Mouse (Mus musculus): ENCODE data around the gene Cfap61.
A peak's percentile ranks its signal among the peaks of the same experiment; 100 is the strongest.

Gene Cfap61

GRCm38 (mm10) chr2:146077117-146077516 is 142.5 kb downstream of the Cfap61 start:
- no peak for DNase-seq (ENCODE audit: low read depth in 1 of 2, low spot score in 2 of 2)

- DNase-seq (ENCODE audit: low read depth in 1 of 2, low spot score in 2 of 2) = no peak
Observed at GRCm38 (mm10) chr2:146080282-146080681, 145.7 kb downstream of the Cfap61 start.

GRCm38 (mm10) chr2:146083326-146083871 is 148.8 kb downstream of the Cfap61 start:
- no peak for DNase-seq (ENCODE audit: low read depth in 1 of 2, low spot score in 2 of 2)

- no peak for DNase-seq (ENCODE audit: low read depth in 1 of 2, low spot score in 2 of 2)
Observed at GRCm38 (mm10) chr2:146087411-146087810, 152.8 kb downstream of the Cfap61 start.

GRCm38 (mm10) chr2:146089157-146089692 is 154.6 kb downstream of the Cfap61 start:
- no peak for DNase-seq (ENCODE audit: low read depth in 1 of 2, low spot score in 2 of 2)

GRCm38 (mm10) chr2:146097532-146097931 is 162.9 kb downstream of the Cfap61 start:
- no peak for DNase-seq (ENCODE audit: low read depth in 1 of 2, low spot score in 2 of 2)

GRCm38 (mm10) chr2:146098853-146099717 is 164.5 kb downstream of the Cfap61 start:
- DNase-seq (ENCODE audit: low read depth in 1 of 2, low spot score in 2 of 2) = no peak

GRCm38 (mm10) chr2:146099838-146100237 is 165.3 kb downstream of the Cfap61 start:
- DNase-seq (ENCODE audit: low read depth in 1 of 2, low spot score in 2 of 2) = peak in 1 of 2 experiments; percentile 11

GRCm38 (mm10) chr2:146100489-146101060 is 166.0 kb downstream of the Cfap61 start:
- no peak for DNase-seq (ENCODE audit: low read depth in 1 of 2, low spot score in 2 of 2)

- no peak for DNase-seq (ENCODE audit: low read depth in 1 of 2, low spot score in 2 of 2)
Observed at GRCm38 (mm10) chr2:146102600-146102999, 168.0 kb downstream of the Cfap61 start.

GRCm38 (mm10) chr2:146105341-146105740 is 170.8 kb downstream of the Cfap61 start:
- no peak for DNase-seq (ENCODE audit: low read depth in 1 of 2, low spot score in 2 of 2)

GRCm38 (mm10) chr2:146107980-146108379 is 173.4 kb downstream of the Cfap61 start:
- DNase-seq (ENCODE audit: low read depth in 1 of 2, low spot score in 2 of 2) = no peak

GRCm38 (mm10) chr2:146109921-146110320 is 175.3 kb downstream of the Cfap61 start:
- DNase-seq (ENCODE audit: low read depth in 1 of 2, low spot score in 2 of 2) = no peak

- DNase-seq (ENCODE audit: low read depth in 1 of 2, low spot score in 2 of 2) = no peak
Observed at GRCm38 (mm10) chr2:146116282-146116681, 181.7 kb downstream of the Cfap61 start.

GRCm38 (mm10) chr2:146116726-146117125 is 182.1 kb downstream of the Cfap61 start:
- DNase-seq (ENCODE audit: low read depth in 1 of 2, low spot score in 2 of 2) = no peak

GRCm38 (mm10) chr2:146117191-146117914 is 182.8 kb downstream of the Cfap61 start:
- no peak for DNase-seq (ENCODE audit: low read depth in 1 of 2, low spot score in 2 of 2)

GRCm38 (mm10) chr2:146117915-146118403 is 183.4 kb downstream of the Cfap61 start:
- DNase-seq (ENCODE audit: low read depth in 1 of 2, low spot score in 2 of 2) = no peak

- no peak for DNase-seq (ENCODE audit: low read depth in 1 of 2, low spot score in 2 of 2)
Observed at GRCm38 (mm10) chr2:146121551-146121950, 187.0 kb downstream of the Cfap61 start.

GRCm38 (mm10) chr2:146125129-146125528 is 190.5 kb downstream of the Cfap61 start:
- DNase-seq (ENCODE audit: low read depth in 1 of 2, low spot score in 2 of 2) = no peak

- no peak for DNase-seq (ENCODE audit: low read depth in 1 of 2, low spot score in 2 of 2)
Observed at GRCm38 (mm10) chr2:146128622-146129021, 194.0 kb downstream of the Cfap61 start.

GRCm38 (mm10) chr2:146130514-146130913 is 195.9 kb downstream of the Cfap61 start:
- no peak for DNase-seq (ENCODE audit: low read depth in 1 of 2, low spot score in 2 of 2)
